Mouse (Mus musculus) CH12.LX (cell line): ENCODE measurements at regions not wholly inside any gene's neighbourhood (a gene's known extent, or its start where the extent isn't known, plus 50 kb on each side); places are given as distances from the start of the nearest gene placed in this dataset.

Experiments
- DNase-seq: peaks from one replicate; pipeline ENCODE4 v3.0.0-alpha.2; 2013; ENCODE audit errors: extremely low read depth
- H3K27ac ChIP-seq: 2 replicates; pipeline ENCODE4 v1.5.1; 2012; ENCODE audit warnings: low read depth, mild to moderate bottlenecking, control low read depth, moderate library complexity; ENCODE audit not compliant: insufficient read depth
- H3K27me3 ChIP-seq: replicated peaks from 2 replicates; pipeline ENCODE3; 2012; ENCODE audit warnings: inconsistent platforms
- H3K36me3 ChIP-seq, 2 experiments: replicated peaks in 1 of 2; 2 replicates each; pipeline versions ENCODE3 to v1.6.1; 2012; ENCODE audit warnings: inconsistent platforms in 1 of 2, low read length in 1 of 2, mild to moderate bottlenecking in 1 of 2, mixed read lengths in 1 of 2, moderate library complexity in 1 of 2; ENCODE audit not compliant: control insufficient read depth in 1 of 2, insufficient read depth in 1 of 2
- H3K4me1 ChIP-seq, 2 experiments: 2 replicates each; pipeline ENCODE4 v1.6.1; 2012; ENCODE audit warnings: inconsistent platforms in 1 of 2, moderate library complexity in 1 of 2; ENCODE audit not compliant: insufficient read depth in 2 of 2, control insufficient read depth in 1 of 2
- H3K4me2 ChIP-seq: 2 replicates; pipeline ENCODE4 v1.6.1; 2012; ENCODE audit warnings: low read depth, mild to moderate bottlenecking, control low read depth; ENCODE audit not compliant: poor library complexity, insufficient read depth, severe bottlenecking
- H3K4me3 ChIP-seq, 3 experiments: fragments of 150-350 bp in 1 of 3; sonication (generic) in 1 of 3; replicated peaks in 1 of 3; 2 replicates each; pipeline versions ENCODE3 to v1.5.1; 2011 to 2012; ENCODE audit warnings: low read depth in 2 of 3, low read length in 2 of 3, mild to moderate bottlenecking in 2 of 3, moderate library complexity in 2 of 3, control low read depth in 1 of 3, improper control_type of control experiment in 1 of 3, inconsistent platforms in 1 of 3, mixed read lengths in 1 of 3; ENCODE audit not compliant: poor library complexity in 1 of 3
- H3K79me2 ChIP-seq: replicated peaks from 2 replicates; pipeline ENCODE4 v1.6.1; 2012; ENCODE audit warnings: mild to moderate bottlenecking, moderate library complexity; ENCODE audit not compliant: control insufficient read depth, poor library complexity, insufficient read depth, severe bottlenecking; ENCODE audit errors: extremely low read depth
- H3K9ac ChIP-seq: 2 replicates; pipeline ENCODE4 v1.6.1; 2012; ENCODE audit warnings: low read depth, mild to moderate bottlenecking, control low read depth, moderate library complexity; ENCODE audit not compliant: insufficient read depth
- H3K9me3 ChIP-seq: replicated peaks from 2 replicates; pipeline ENCODE3; 2012; ENCODE audit warnings: low read length, inconsistent platforms, mixed read lengths
- BHLHE40 ChIP-seq: IDR thresholded peaks from 2 replicates; pipeline ENCODE4 v1.6.1; 2011; ENCODE audit warnings: mild to moderate bottlenecking, low read depth, low read length, improper control_type of control experiment
- CHD1 ChIP-seq: IDR thresholded peaks from 2 replicates; pipeline ENCODE4 v1.6.1; 2012; ENCODE audit warnings: low read depth, low read length, improper control_type of control experiment, inconsistent platforms
- CHD2 ChIP-seq: IDR thresholded peaks from 2 replicates; pipeline ENCODE4 v1.6.1; 2011; ENCODE audit warnings: low read length, improper control_type of control experiment
- E2F4 ChIP-seq: IDR thresholded peaks from 2 replicates; pipeline ENCODE4 v1.6.1; 2011; ENCODE audit warnings: low read depth, low read length, improper control_type of control experiment; ENCODE audit not compliant: insufficient replicate concordance
- ETS1 ChIP-seq: conservative IDR thresholded peaks from 2 replicates; pipeline ENCODE4 v1.6.1; 2012; ENCODE audit warnings: low read depth, mild to moderate bottlenecking, inconsistent platforms, low read length, improper control_type of control experiment, moderate library complexity
- GABPA ChIP-seq: IDR thresholded peaks from 2 replicates; pipeline ENCODE4 v1.6.1; 2012; ENCODE audit warnings: low read depth, low read length, improper control_type of control experiment, inconsistent platforms; ENCODE audit not compliant: insufficient replicate concordance
- HCFC1 ChIP-seq: IDR thresholded peaks from 2 replicates; pipeline ENCODE4 v1.6.1; 2012; ENCODE audit warnings: low read depth, mild to moderate bottlenecking, inconsistent platforms, low read length, improper control_type of control experiment
- IRF4 ChIP-seq: IDR thresholded peaks from 2 replicates; pipeline ENCODE4 v1.6.1; 2014; ENCODE audit warnings: low read depth, mild to moderate bottlenecking, inconsistent platforms, low read length, improper control_type of control experiment
- JUN ChIP-seq: IDR thresholded peaks from 2 replicates; pipeline ENCODE4 v1.6.1; 2011; ENCODE audit warnings: low read depth, mild to moderate bottlenecking, low read length, improper control_type of control experiment, moderate library complexity; ENCODE audit not compliant: insufficient read depth
- KAT2A ChIP-seq: IDR thresholded peaks from 2 replicates; pipeline ENCODE4 v1.6.1; 2012; ENCODE audit warnings: low read length, improper control_type of control experiment, inconsistent platforms; ENCODE audit not compliant: insufficient replicate concordance
- MAFK ChIP-seq: IDR thresholded peaks from 2 replicates; pipeline ENCODE4 v1.6.1; 2011; ENCODE audit warnings: low read length, improper control_type of control experiment; ENCODE audit not compliant: insufficient replicate concordance
- MAX ChIP-seq: IDR thresholded peaks from 2 replicates; pipeline ENCODE4 v1.6.1; 2011; ENCODE audit warnings: low read length, improper control_type of control experiment
- MXI1 ChIP-seq: IDR thresholded peaks from 2 replicates; pipeline ENCODE4 v1.6.1; 2011; ENCODE audit warnings: mild to moderate bottlenecking, low read depth, low read length, improper control_type of control experiment
- MYC ChIP-seq: IDR thresholded peaks from 2 replicates; pipeline ENCODE4 v1.6.1; 2011; ENCODE audit warnings: low read depth, mild to moderate bottlenecking, improper control_type of control experiment, low read length
- NRF1 ChIP-seq: IDR thresholded peaks from 2 replicates; pipeline ENCODE4 v1.6.1; 2014; ENCODE audit warnings: low read depth, mild to moderate bottlenecking, inconsistent platforms, low read length, improper control_type of control experiment, moderate library complexity
- POLR2AphosphoS2 ChIP-seq: IDR thresholded peaks from 2 replicates; pipeline ENCODE4 v1.6.1; 2011; ENCODE audit warnings: low read depth, low read length, improper control_type of control experiment
- RAD21 ChIP-seq: IDR thresholded peaks from 2 replicates; pipeline ENCODE4 v1.6.1; 2011; ENCODE audit warnings: low read depth, mild to moderate bottlenecking, low read length, improper control_type of control experiment, moderate library complexity
- RCOR1 ChIP-seq: conservative IDR thresholded peaks from 2 replicates; pipeline ENCODE4 v1.6.1; 2012; ENCODE audit warnings: low read depth, mild to moderate bottlenecking, inconsistent platforms, low read length, improper control_type of control experiment
- SIN3A ChIP-seq: IDR thresholded peaks from 2 replicates; pipeline ENCODE4 v1.6.1; 2012; ENCODE audit warnings: low read length, improper control_type of control experiment, inconsistent platforms
- SMC3 ChIP-seq: IDR thresholded peaks from 2 replicates; pipeline ENCODE4 v1.6.1; 2011; ENCODE audit warnings: low read depth, low read length, improper control_type of control experiment
- TCF12 ChIP-seq: IDR thresholded peaks from 2 replicates; pipeline ENCODE4 v1.6.1; 2014; ENCODE audit warnings: low read depth, mild to moderate bottlenecking, inconsistent platforms, low read length, improper control_type of control experiment
- UBTF ChIP-seq: IDR thresholded peaks from 2 replicates; pipeline ENCODE4 v1.6.1; 2012; ENCODE audit warnings: low read depth, mild to moderate bottlenecking, inconsistent platforms, low read length, improper control_type of control experiment, moderate library complexity
- USF2 ChIP-seq: conservative IDR thresholded peaks from 2 replicates; pipeline ENCODE4 v1.6.1; 2011; ENCODE audit warnings: low read depth, low read length, improper control_type of control experiment
- ZNF384 ChIP-seq: IDR thresholded peaks from 2 replicates; pipeline ENCODE4 v1.6.1; 2012; ENCODE audit warnings: low read depth, low read length, improper control_type of control experiment, inconsistent platforms
- dilution Hi-C: fragments of 300-500 bp; cut with MboI; formaldehyde crosslinking; loops from 2 replicates; pipeline ENCODE4 v1.14.3; 2020; ENCODE audit warnings: low sequenced_read_pairs; ENCODE audit not compliant: extremely low pct_unique_long_range_greater_than_20kb, extremely low pct_ligation_motif_present
- in situ Hi-C: fragments of 300-500 bp; cut with MboI; formaldehyde crosslinking; loops from 3 replicates; pipeline ENCODE4 v1.14.3; 2019; ENCODE audit warnings: low sequenced_read_pairs, low pct_ligation_motif_present, low pct_unique_long_range_greater_than_20kb, mixed read lengths

DNA sequence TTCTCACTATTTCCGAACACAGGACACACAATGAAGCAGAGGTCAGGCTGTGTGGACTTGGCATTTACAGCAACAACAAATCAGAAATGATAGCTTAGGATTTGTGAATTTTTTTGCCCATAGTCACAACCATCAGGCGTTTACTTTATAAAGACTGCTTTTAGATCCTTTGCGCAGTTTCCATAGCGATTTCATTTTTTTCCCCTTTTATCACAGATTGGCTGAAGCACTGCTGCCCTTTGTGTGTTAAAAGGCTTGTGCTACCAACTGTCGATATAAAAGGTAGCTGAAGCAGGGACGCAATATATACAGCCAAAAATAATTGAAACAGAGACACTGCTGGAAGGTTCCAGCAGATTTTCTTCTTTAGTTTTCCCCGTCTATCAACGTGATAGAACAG is 551.4 kb downstream of the Nedd1 start:
- no peak overlapping the region for H3K4me2 ChIP-seq
- no peaks in the 10 kb centered on the region for H3K79me2 ChIP-seq
- no peak overlapping the region for H3K4me3 ChIP-seq
- no peak overlapping the region for H3K9ac ChIP-seq
- H3K4me1 ChIP-seq: no peaks in the 10 kb centered on the region
- in situ Hi-C loops: no loop called here
- no peak for DNase-seq
- no peak overlapping the region for H3K27ac ChIP-seq
- H3K27me3 ChIP-seq: no peaks in the 10 kb centered on the region
- dilution Hi-C loops: no loop called here
- H3K9me3 ChIP-seq: peaks cover 28% of the 10 kb centered on the region
- H3K36me3 ChIP-seq: no peaks in the 10 kb centered on the region
- TF ChIP-seq KAT2A: no peak
- TF ChIP-seq IRF4: no peak
- no peak for TF ChIP-seq SIN3A
- no peak for TF ChIP-seq TCF12
- no peak for TF ChIP-seq MYC
- TF ChIP-seq MAX: no peak
- TF ChIP-seq RCOR1: no peak
- TF ChIP-seq JUN: no peak
- TF ChIP-seq E2F4: no peak
- TF ChIP-seq CHD2: no peak
- TF ChIP-seq HCFC1: no peak
- TF ChIP-seq NRF1: no peak
- TF ChIP-seq GABPA: no peak
- no peak for TF ChIP-seq ZNF384
- TF ChIP-seq UBTF: no peak
- TF ChIP-seq ETS1: no peak

DNA sequence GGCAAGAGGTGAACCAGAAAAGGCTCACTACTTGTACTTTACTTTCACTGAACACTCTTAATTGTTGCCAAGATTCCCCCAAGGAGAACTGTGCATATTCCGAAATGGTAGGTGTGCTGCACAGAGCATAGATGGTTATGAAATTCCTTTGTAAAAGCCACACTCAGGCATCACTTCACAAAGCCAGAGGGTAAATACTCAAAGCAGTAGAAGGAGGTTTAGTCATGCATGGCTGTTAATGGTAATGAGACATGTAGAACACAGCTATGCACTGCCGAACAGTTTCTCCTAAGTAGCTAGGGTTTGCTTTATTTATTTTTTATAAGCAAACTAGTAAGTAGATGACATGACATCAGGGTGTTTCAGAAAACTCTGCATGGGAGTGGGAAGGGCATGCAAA is 556.2 kb downstream of the Nedd1 start:
- dilution Hi-C loops: no loop called here
- in situ Hi-C loops: no loop called here
- no peak overlapping the region for H3K4me3 ChIP-seq
- no peaks in the 10 kb centered on the region for H3K4me1 ChIP-seq
- no peak overlapping the region for H3K9ac ChIP-seq
- DNase-seq: no peak
- peaks cover 45% of the 10 kb centered on the region for H3K9me3 ChIP-seq
- H3K4me2 ChIP-seq: no peak overlapping the region
- no peaks in the 10 kb centered on the region for H3K36me3 ChIP-seq
- H3K27ac ChIP-seq: no peak overlapping the region
- H3K27me3 ChIP-seq: no peaks in the 10 kb centered on the region
- no peak for TF ChIP-seq POLR2AphosphoS2
- TF ChIP-seq USF2: no peak
- TF ChIP-seq BHLHE40: no peak
- TF ChIP-seq SMC3: no peak
- TF ChIP-seq CHD1: no peak
- no peak for TF ChIP-seq RAD21
- TF ChIP-seq MAFK: no peak
- TF ChIP-seq CHD2: no peak
- TF ChIP-seq MXI1: no peak
- TF ChIP-seq UBTF: no peak
- TF ChIP-seq, all 38 proteins: peak for 0
- no peaks in the 10 kb centered on the region for H3K79me2 ChIP-seq
